Mouse (Mus musculus) heart, adult 2 months (tissue): ENCODE data around the gene Hes6.

ENCODE experiments used
- CTCF ChIP-seq: fragments of 200-600 bp; IDR thresholded peaks from 2 replicates; pipeline ENCODE4 v1.8.1; 2022; ENCODE audit warnings: antibody characterized with exemption, mild to moderate bottlenecking, moderate library complexity
- EP300 ChIP-seq: fragments of 200-500 bp; IDR thresholded peaks from 2 replicates; pipeline ENCODE4 v1.6.1; 2011; ENCODE audit warnings: low read depth, low read length, control low read depth; ENCODE audit not compliant: insufficient read depth
- POLR2A ChIP-seq: fragments of 200-500 bp; IDR thresholded peaks from 2 replicates; pipeline ENCODE4 v1.6.1; 2011; ENCODE audit warnings: mild to moderate bottlenecking, low read depth, low read length, control low read depth; ENCODE audit not compliant: insufficient read depth

DNA sequence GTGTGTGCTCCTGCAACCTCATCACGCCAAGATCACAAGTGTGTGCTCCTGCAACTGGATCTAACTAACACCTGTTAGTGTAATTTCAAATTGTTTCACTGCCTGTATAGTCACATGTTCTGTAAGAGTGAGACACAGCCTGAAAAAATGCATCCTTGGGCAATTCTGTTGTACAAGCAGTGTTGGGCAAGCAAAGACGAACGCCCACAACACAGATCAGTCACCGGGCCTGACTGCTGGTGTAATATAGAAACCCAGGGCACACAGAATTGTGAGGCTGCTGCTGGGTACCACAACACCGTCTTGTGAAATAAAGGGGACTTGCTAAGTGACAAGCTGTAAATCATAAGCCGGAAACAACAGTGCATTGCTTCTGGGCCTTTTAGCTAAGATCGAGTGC lies 23.7 kb upstream of the Hes6 start:
- no peak for TF ChIP-seq CTCF
- no peak for TF ChIP-seq EP300
- TF ChIP-seq POLR2A, result no peak
